Mouse (Mus musculus) lung, embryonic 14.5 days (tissue): ENCODE measurements around the gene Rnf167. TPM values are rescaled to one million over a fixed set of nuclear protein-coding genes. Genes with fewer than 3 reads are reported as not detected.

Experiments used
- ATAC-seq: fragments of 200-750 bp; cut with Nextera tagmentation; 2 replicates; pipeline ENCODE4 v1.8.0; 2017; ENCODE audit warnings: mild to moderate bottlenecking, moderate TSS enrichment, moderate library complexity; ENCODE audit not compliant: insufficient read depth
- DNase-seq: peaks from one replicate; pipeline ENCODE4 v3.0.0-alpha.2; 2015
- H3K27ac ChIP-seq: fragments of 300-500 bp; sonication (generic); 2 replicates; pipeline ENCODE4 v1.5.1; 2014; ENCODE audit warnings: low read depth, mild to moderate bottlenecking, moderate library complexity
- H3K27me3 ChIP-seq: fragments of 300-500 bp; sonication (generic); 2 replicates; pipeline ENCODE4 v1.6.1; 2014; ENCODE audit warnings: low read length, control low read depth; ENCODE audit not compliant: insufficient read depth
- H3K36me3 ChIP-seq: fragments of 300-500 bp; sonication (generic); 2 replicates; pipeline ENCODE4 v1.6.1; 2014; ENCODE audit warnings: control low read depth; ENCODE audit not compliant: insufficient read depth
- H3K4me1 ChIP-seq: fragments of 300-500 bp; sonication (generic); 2 replicates; pipeline ENCODE4 v1.6.1; 2014; ENCODE audit warnings: antibody characterized with exemption, control low read depth; ENCODE audit not compliant: insufficient read depth
- H3K4me2 ChIP-seq: fragments of 300-500 bp; sonication (generic); 2 replicates; pipeline ENCODE4 v1.6.1; 2014; ENCODE audit warnings: mild to moderate bottlenecking
- H3K4me3 ChIP-seq: fragments of 300-500 bp; sonication (generic); 2 replicates; pipeline ENCODE4 v1.5.1; 2014; ENCODE audit warnings: low read depth, low read length
- H3K9ac ChIP-seq: fragments of 300-500 bp; sonication (generic); 2 replicates; pipeline ENCODE4 v1.6.1; 2014
- H3K9me3 ChIP-seq: fragments of 300-500 bp; sonication (generic); 2 replicates; pipeline ENCODE4 v1.6.1; 2016; ENCODE audit warnings: low read depth, low read length, control low read depth
- CTCF ChIP-seq: IDR thresholded peaks from 2 replicates; pipeline ENCODE4 v1.5.1; 2016; ENCODE audit warnings: antibody characterized with exemption, low read depth
- WGBS: fragments of 180-500 bp; shearing (Covaris S2); extraction: QIAGEN DNeasy Blood & Tissue Kit; methylation state at CpG from one replicate; pipeline ENCODE4 v1.1.7; 2014; 5-methylcytosine and 5-hydroxymethylcytosine counted together
- polyA plus RNA-seq: library from polyadenylated mRNA; unstranded; fragments of >200 nt; fragmentation: Nextera tagmentation; extraction: Ambion mirVana; gene quantifications from 2 replicates; pipeline ENCODE4 v1.2.1, GENCODE M21; 2014

Gene Rnf167
- polyA plus RNA-seq, 1 experiment from 2014 or later, result 98.8 TPM

- Histone ChIP-seq H3K4me3 (peak overlapping the region; percentile 53), H3K9me3 (no peaks in the 10 kb centered on the region), H3K9ac (peak overlapping the region; percentile 58), H3K4me2 (peak overlapping the region; percentile 83), H3K27ac (peak overlapping the region; percentile 96), H3K36me3 (peaks cover 56% of the 10 kb centered on the region), H3K27me3 (no peaks in the 10 kb centered on the region), H3K4me1 (0 out of 2 replicates have a peak, but pooled peaks cover 7% of the 10 kb centered on the region)
- WGBS, result 59% methylated on average over 14 of the region's 14 CpGs
- no peak for DNase-seq
- ATAC-seq, result no peak
- TF ChIP-seq CTCF, result no peak
Measured at GRCm38 (mm10) chr11:70667271-70668150, 20.5 kb downstream of the Rnf167 start.

- 0 out of 2 replicates have a peak, but pooled peaks cover 7% of the 10 kb centered on the region for H3K4me1 ChIP-seq
- peak overlapping the region; percentile 96 for H3K27ac ChIP-seq
- no peak for DNase-seq
- WGBS, result under 1% methylated on average over 15 of the region's 15 CpGs
- TF ChIP-seq CTCF, result no peak
- no peaks in the 10 kb centered on the region for H3K9me3 ChIP-seq
- peaks cover 49% of the 10 kb centered on the region for H3K36me3 ChIP-seq
- ATAC-seq, result peak; percentile 59
- no peaks in the 10 kb centered on the region for H3K27me3 ChIP-seq
- peak overlapping the region; percentile 83 for H3K4me2 ChIP-seq
- H3K9ac ChIP-seq, result peak overlapping the region; percentile 58
- peak overlapping the region; percentile 53 for H3K4me3 ChIP-seq
Measured at GRCm38 (mm10) chr11:70668335-70668770, 21.3 kb downstream of the Rnf167 start.

GRCm38 (mm10) chr11:70668771-70669505 is 21.9 kb downstream of the Rnf167 start, which contains the start of gene Spag7:
Gene Spag7 (minus strand): TSS chr11:70669416.
- DNase-seq (peak; percentile 99), ATAC-seq (peak; percentile 97)
- Histone ChIP-seq H3K4me3 (peak within 1 kb of the TSS; percentile 53), H3K4me2 (peak within 1 kb of the TSS; percentile 83), H3K9me3 (no peaks in the 10 kb centered on the region), H3K27ac (peak within 1 kb of the TSS; percentile 96), H3K27me3 (no peaks in the 10 kb centered on the region), H3K9ac (peak within 1 kb of the TSS; percentile 58), H3K4me1 (0 out of 2 replicates have a peak, but pooled peaks cover 7% of the 10 kb centered on the region), H3K36me3 (peaks cover 49% of the 10 kb centered on the region)
- WGBS, result under 1% methylated on average over 44 of the region's 44 CpGs
- no peak for TF ChIP-seq CTCF

- TF ChIP-seq CTCF, result peak; percentile 55
- H3K27ac ChIP-seq, result peak overlapping the region; percentile 96
- H3K9me3 ChIP-seq, result no peaks in the 10 kb centered on the region
- H3K4me1 ChIP-seq, result 0 out of 2 replicates have a peak, but pooled peaks cover 7% of the 10 kb centered on the region
- peak; percentile 86 for DNase-seq
- H3K4me3 ChIP-seq, result peak overlapping the region; percentile 53
- H3K9ac ChIP-seq, result peak overlapping the region; percentile 58
- ATAC-seq, result peak; percentile 32
- under 1% methylated on average over 31 of the region's 31 CpGs for WGBS
- H3K27me3 ChIP-seq, result no peaks in the 10 kb centered on the region
- H3K36me3 ChIP-seq, result peaks cover 46% of the 10 kb centered on the region
- peak overlapping the region; percentile 83 for H3K4me2 ChIP-seq
Measured at GRCm38 (mm10) chr11:70669582-70670345, 22.7 kb downstream of the Rnf167 start.

GRCm38 (mm10) chr11:70670483-70670882 is 23.4 kb downstream of the Rnf167 start:
- 36% methylated on average over 14 of the region's 14 CpGs for WGBS

GRCm38 (mm10) chr11:70671333-70672047 is 24.5 kb downstream of the Rnf167 start:
- Histone ChIP-seq H3K9me3 (no peaks in the 10 kb centered on the region), H3K27ac (no peak overlapping the region), H3K36me3 (peaks cover 46% of the 10 kb centered on the region), H3K4me2 (peak overlapping the region; percentile 83; the same call in 1 of the 2 replicates), H3K9ac (no peak overlapping the region), H3K27me3 (no peaks in the 10 kb centered on the region), H3K4me1 (0 out of 2 replicates have a peak, but pooled peaks cover 7% of the 10 kb centered on the region), H3K4me3 (no peak overlapping the region)
- DNase-seq (no peak), ATAC-seq (no peak)
- WGBS, result 83% methylated on average over 16 of the region's 16 CpGs
- no peak for TF ChIP-seq CTCF

More at GRCm38 (mm10) chr11:70670483-70670882, 23.4 kb downstream of the Rnf167 start:
- Histone ChIP-seq H3K9ac (peak overlapping the region; percentile 58), H3K27me3 (no peaks in the 10 kb centered on the region), H3K27ac (peak overlapping the region; percentile 96), H3K4me2 (peak overlapping the region; percentile 83), H3K9me3 (no peaks in the 10 kb centered on the region), H3K36me3 (peaks cover 46% of the 10 kb centered on the region), H3K4me3 (peak overlapping the region; percentile 53), H3K4me1 (0 out of 2 replicates have a peak, but pooled peaks cover 7% of the 10 kb centered on the region)
- ATAC-seq (no peak), DNase-seq (no peak)
- no peak for TF ChIP-seq CTCF
